Mouse (Mus musculus): ENCODE measurements around the gene Prkar1a. TPM values are rescaled to one million over a fixed set of nuclear protein-coding genes. Genes with fewer than 3 reads are reported as not detected.
"Not testable (repeated sequence)": the region's sequence is repeated elsewhere in the genome, so short reads cannot be mapped to it uniquely, and the experiment has no call there.

The Prkar1a gene
- polyA plus RNA-seq, 1 experiment from 2014 or later, result 256 TPM

GRCm38 (mm10) chr11:109652505-109652904 lies 3.3 kb downstream of the Prkar1a start:
- H3K27me3 ChIP-seq (replicated peaks; ENCODE audit: control insufficient read depth, insufficient read depth, low read length), result no peaks in the 10 kb centered on the region
- no peak for ATAC-seq
- no peaks in the 10 kb centered on the region for H3K9me3 ChIP-seq (ENCODE audit: control insufficient read depth, low read length)
- peaks cover 28% of the 10 kb centered on the region for H3K4me1 ChIP-seq (ENCODE audit: control insufficient read depth, insufficient read depth, low read length)
- peak overlapping the region; percentile 97; the same call in 1 of the 2 replicates for H3K9ac ChIP-seq (ENCODE audit: low read depth, low read length)
- H3K4me3 ChIP-seq (ENCODE audit: low read length), result peak overlapping the region; percentile 67
- H3K27ac ChIP-seq (ENCODE audit: low read length), result no peak overlapping the region
- H3K36me3 ChIP-seq (ENCODE audit: control insufficient read depth, insufficient read depth, low read length), result no peaks in the 10 kb centered on the region; the same call in 1 of the 2 replicates
- H3K4me2 ChIP-seq (ENCODE audit: low read depth, low read length), result peak overlapping the region; percentile 70
- 37% methylated on average over 6 of the region's 6 CpGs for WGBS

GRCm38 (mm10) chr11:109653201-109653600 lies 4.0 kb downstream of the Prkar1a start:
- 0 out of 2 replicates have a peak overlapping the region, but pooled peaks have one; percentile 4 for H3K27ac ChIP-seq (ENCODE audit: low read length)
- H3K4me3 ChIP-seq (ENCODE audit: low read length), result no peak overlapping the region; the same call in 1 of the 2 replicates
- H3K9ac ChIP-seq (ENCODE audit: low read depth, low read length), result no peak overlapping the region
- no peaks in the 10 kb centered on the region; the same call in 1 of the 2 replicates for H3K36me3 ChIP-seq (ENCODE audit: control insufficient read depth, insufficient read depth, low read length)
- H3K4me1 ChIP-seq (ENCODE audit: control insufficient read depth, insufficient read depth, low read length), result peaks cover 28% of the 10 kb centered on the region
- H3K4me2 ChIP-seq (ENCODE audit: low read depth, low read length), result peak overlapping the region; percentile 30
- ATAC-seq, result no peak
- 46% methylated on average over 8 of the region's 8 CpGs for WGBS
- no peaks in the 10 kb centered on the region for H3K27me3 ChIP-seq (replicated peaks; ENCODE audit: control insufficient read depth, insufficient read depth, low read length)
- no peaks in the 10 kb centered on the region for H3K9me3 ChIP-seq (ENCODE audit: control insufficient read depth, low read length)

- no peaks in the 10 kb centered on the region for H3K27me3 ChIP-seq (replicated peaks; ENCODE audit: control insufficient read depth, insufficient read depth, low read length)
- H3K4me1 ChIP-seq (ENCODE audit: control insufficient read depth, insufficient read depth, low read length), result peaks cover 22% of the 10 kb centered on the region
- H3K4me3 ChIP-seq (ENCODE audit: low read length), result no peak overlapping the region
- no peak for ATAC-seq
- H3K4me2 ChIP-seq (ENCODE audit: low read depth, low read length), result no peak overlapping the region
- no peak overlapping the region for H3K9ac ChIP-seq (ENCODE audit: low read depth, low read length)
- 87% methylated on average over 6 of the region's 6 CpGs for WGBS
- no peaks in the 10 kb centered on the region for H3K9me3 ChIP-seq (ENCODE audit: control insufficient read depth, low read length)
- no peak overlapping the region for H3K27ac ChIP-seq (ENCODE audit: low read length)
- no peaks in the 10 kb centered on the region; the same call in 1 of the 2 replicates for H3K36me3 ChIP-seq (ENCODE audit: control insufficient read depth, insufficient read depth, low read length)
These were observed 5.4 kb downstream of the Prkar1a start for GRCm38 (mm10) chr11:109654581-109654980.

GRCm38 (mm10) chr11:109656232-109656631 lies 7.0 kb downstream of the Prkar1a start:
- no peaks in the 10 kb centered on the region for H3K9me3 ChIP-seq (ENCODE audit: control insufficient read depth, low read length)
- WGBS, result 80% methylated on average over 7 of the region's 7 CpGs

GRCm38 (mm10) chr11:109660526-109660925 lies 11.3 kb downstream of the Prkar1a start:
- 90% methylated on average over 8 of the region's 8 CpGs for WGBS
- not testable (repeated sequence) for H3K4me1 ChIP-seq (ENCODE audit: control insufficient read depth, insufficient read depth, low read length); H3K27me3 ChIP-seq (replicated peaks; ENCODE audit: control insufficient read depth, insufficient read depth, low read length); H3K9me3 ChIP-seq (ENCODE audit: control insufficient read depth, low read length); H3K9ac ChIP-seq (ENCODE audit: low read depth, low read length); H3K27ac ChIP-seq (ENCODE audit: low read length); H3K4me2 ChIP-seq (ENCODE audit: low read depth, low read length); ATAC-seq; H3K4me3 ChIP-seq (ENCODE audit: low read length)
- H3K36me3 ChIP-seq (ENCODE audit: control insufficient read depth, insufficient read depth, low read length), result peaks cover 21% of the 10 kb centered on the region

More at GRCm38 (mm10) chr11:109656232-109656631, 7.0 kb downstream of the Prkar1a start:
- no peaks in the 10 kb centered on the region for H3K27me3 ChIP-seq (replicated peaks; ENCODE audit: control insufficient read depth, insufficient read depth, low read length)
- H3K4me3 ChIP-seq (ENCODE audit: low read length), result no peak overlapping the region
- no peak overlapping the region for H3K4me2 ChIP-seq (ENCODE audit: low read depth, low read length)
- peaks cover 8% of the 10 kb centered on the region; the same call in 1 of the 2 replicates for H3K36me3 ChIP-seq (ENCODE audit: control insufficient read depth, insufficient read depth, low read length)
- no peak overlapping the region for H3K27ac ChIP-seq (ENCODE audit: low read length)
- peaks cover 18% of the 10 kb centered on the region for H3K4me1 ChIP-seq (ENCODE audit: control insufficient read depth, insufficient read depth, low read length)
- H3K9ac ChIP-seq (ENCODE audit: low read depth, low read length), result no peak overlapping the region
- ATAC-seq, result no peak

- Histone ChIP-seq H3K4me1 (ENCODE audit: control insufficient read depth, insufficient read depth, low read length) (no peaks in the 10 kb centered on the region), H3K9me3 (ENCODE audit: control insufficient read depth, low read length) (no peaks in the 10 kb centered on the region), H3K27me3 (replicated peaks; ENCODE audit: control insufficient read depth, insufficient read depth, low read length) (no peaks in the 10 kb centered on the region), H3K36me3 (ENCODE audit: control insufficient read depth, insufficient read depth, low read length) (peaks cover 31% of the 10 kb centered on the region), H3K9ac (ENCODE audit: low read depth, low read length) (no peak overlapping the region), H3K4me3 (ENCODE audit: low read length) (no peak overlapping the region), H3K4me2 (ENCODE audit: low read depth, low read length) (no peak overlapping the region), H3K27ac (ENCODE audit: low read length) (no peak overlapping the region)
- WGBS, result 89% methylated on average over 13 of the region's 13 CpGs
- ATAC-seq, result no peak
These were observed 15.1 kb downstream of the Prkar1a start for GRCm38 (mm10) chr11:109664293-109664692.

- no peak overlapping the region for H3K27ac ChIP-seq (ENCODE audit: low read length)
- no peaks in the 10 kb centered on the region for H3K9me3 ChIP-seq (ENCODE audit: control insufficient read depth, low read length)
- no peak overlapping the region for H3K4me3 ChIP-seq (ENCODE audit: low read length)
- no peaks in the 10 kb centered on the region for H3K27me3 ChIP-seq (replicated peaks; ENCODE audit: control insufficient read depth, insufficient read depth, low read length)
- H3K36me3 ChIP-seq (ENCODE audit: control insufficient read depth, insufficient read depth, low read length), result peaks cover 26% of the 10 kb centered on the region
- 82% methylated on average over 6 of the region's 6 CpGs for WGBS
- H3K4me2 ChIP-seq (ENCODE audit: low read depth, low read length), result no peak overlapping the region
- H3K9ac ChIP-seq (ENCODE audit: low read depth, low read length), result no peak overlapping the region
- ATAC-seq, result no peak
- no peaks in the 10 kb centered on the region for H3K4me1 ChIP-seq (ENCODE audit: control insufficient read depth, insufficient read depth, low read length)
These were observed 16.2 kb downstream of the Prkar1a start for GRCm38 (mm10) chr11:109665424-109665823.

GRCm38 (mm10) chr11:109666411-109666810 lies 17.2 kb downstream of the Prkar1a start:
- H3K4me3 ChIP-seq (ENCODE audit: low read length), result no peak overlapping the region
- H3K4me1 ChIP-seq (ENCODE audit: control insufficient read depth, insufficient read depth, low read length), result 0 out of 2 replicates have a peak, but pooled peaks cover 4% of the 10 kb centered on the region
- H3K27ac ChIP-seq (ENCODE audit: low read length), result no peak overlapping the region
- no peak overlapping the region for H3K4me2 ChIP-seq (ENCODE audit: low read depth, low read length)
- no peaks in the 10 kb centered on the region for H3K9me3 ChIP-seq (ENCODE audit: control insufficient read depth, low read length)
- no peak overlapping the region for H3K9ac ChIP-seq (ENCODE audit: low read depth, low read length)
- H3K36me3 ChIP-seq (ENCODE audit: control insufficient read depth, insufficient read depth, low read length), result peaks cover 22% of the 10 kb centered on the region
- no peak for ATAC-seq
- WGBS, result 91% methylated on average over 13 of the region's 13 CpGs
- H3K27me3 ChIP-seq (replicated peaks; ENCODE audit: control insufficient read depth, insufficient read depth, low read length), result no peaks in the 10 kb centered on the region

GRCm38 (mm10) chr11:109667371-109667770 lies 18.2 kb downstream of the Prkar1a start:
- Histone ChIP-seq H3K27me3 (replicated peaks; ENCODE audit: control insufficient read depth, insufficient read depth, low read length) (no peaks in the 10 kb centered on the region), H3K36me3 (ENCODE audit: control insufficient read depth, insufficient read depth, low read length) (peaks cover 20% of the 10 kb centered on the region), H3K4me3 (ENCODE audit: low read length) (no peak overlapping the region), H3K9ac (ENCODE audit: low read depth, low read length) (no peak overlapping the region), H3K4me2 (ENCODE audit: low read depth, low read length) (no peak overlapping the region), H3K9me3 (ENCODE audit: control insufficient read depth, low read length) (no peaks in the 10 kb centered on the region), H3K4me1 (ENCODE audit: control insufficient read depth, insufficient read depth, low read length) (0 out of 2 replicates have a peak, but pooled peaks cover 5% of the 10 kb centered on the region), H3K27ac (ENCODE audit: low read length) (no peak overlapping the region)
- WGBS, result 93% methylated on average over 19 of the region's 19 CpGs
- no peak for ATAC-seq

Measured in intestine, embryonic 16.5 days (tissue).